Mouse (Mus musculus): ENCODE data around the gene Lmnb2.

DNA sequence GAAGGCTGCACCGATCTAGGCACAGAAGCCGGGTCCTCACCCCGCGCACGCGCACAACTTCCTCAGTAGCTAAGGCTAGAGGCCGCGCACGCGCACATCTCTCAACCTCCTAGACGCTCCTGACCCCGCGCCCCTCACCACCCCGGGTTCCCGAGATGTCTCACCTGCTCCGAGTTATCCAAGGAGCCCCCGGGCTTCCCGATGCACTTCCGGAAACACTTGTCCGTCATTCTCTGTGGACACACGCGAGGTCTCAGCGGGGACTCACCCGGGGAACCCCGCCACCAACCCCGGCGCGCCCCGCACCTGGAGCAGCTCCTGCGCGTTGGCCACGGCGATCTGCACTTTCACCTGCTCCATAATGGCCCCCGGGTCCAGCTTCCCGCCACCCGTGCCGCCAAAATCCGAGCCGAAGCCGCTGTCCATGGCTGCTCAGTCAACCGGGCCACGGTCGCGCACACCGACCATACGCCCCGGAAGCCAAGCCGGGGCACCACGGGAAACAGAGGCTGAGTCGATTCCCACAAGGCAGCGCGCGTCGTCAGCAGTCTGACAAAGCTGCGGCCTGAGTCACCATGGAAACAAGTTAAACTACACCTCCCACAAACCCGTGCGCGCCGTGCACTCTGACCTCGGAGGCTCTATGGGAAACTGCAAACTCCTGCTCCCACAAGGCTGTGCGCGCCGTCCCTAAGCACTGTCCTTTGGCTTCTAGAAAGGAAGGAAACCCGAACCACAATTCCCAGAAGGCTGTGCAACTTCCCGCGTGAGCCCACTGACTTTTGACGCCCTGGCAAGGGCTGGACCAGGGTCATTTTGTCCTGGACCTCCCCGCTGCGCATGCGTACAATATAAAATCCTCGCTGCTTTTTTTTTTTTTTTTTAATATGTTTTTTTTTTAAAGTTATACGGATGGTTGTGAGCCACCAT is 17.5 kb downstream of the Lmnb2 start, which contains the start of gene Timm13:
- TF ChIP-seq CTCF (IDR thresholded peaks at IDR 0.05), result no peak
- TF ChIP-seq EP300 (IDR thresholded peaks at IDR 0.05), result peak; percentile 30

Measured in lung, postnatal 0 days (tissue).